Mouse (Mus musculus): ENCODE results near the gene Pgap3. TPM values are rescaled to one million over a fixed set of nuclear protein-coding genes. Genes with fewer than 3 reads are reported as not detected.
"Not testable (repeated sequence)": the region's sequence is repeated elsewhere in the genome, so short reads cannot be mapped to it uniquely, and the experiment has no call there.

Gene Pgap3
- total RNA-seq, 2 experiments from 2014 or later: 8.9 to 9.6 TPM

DNA sequence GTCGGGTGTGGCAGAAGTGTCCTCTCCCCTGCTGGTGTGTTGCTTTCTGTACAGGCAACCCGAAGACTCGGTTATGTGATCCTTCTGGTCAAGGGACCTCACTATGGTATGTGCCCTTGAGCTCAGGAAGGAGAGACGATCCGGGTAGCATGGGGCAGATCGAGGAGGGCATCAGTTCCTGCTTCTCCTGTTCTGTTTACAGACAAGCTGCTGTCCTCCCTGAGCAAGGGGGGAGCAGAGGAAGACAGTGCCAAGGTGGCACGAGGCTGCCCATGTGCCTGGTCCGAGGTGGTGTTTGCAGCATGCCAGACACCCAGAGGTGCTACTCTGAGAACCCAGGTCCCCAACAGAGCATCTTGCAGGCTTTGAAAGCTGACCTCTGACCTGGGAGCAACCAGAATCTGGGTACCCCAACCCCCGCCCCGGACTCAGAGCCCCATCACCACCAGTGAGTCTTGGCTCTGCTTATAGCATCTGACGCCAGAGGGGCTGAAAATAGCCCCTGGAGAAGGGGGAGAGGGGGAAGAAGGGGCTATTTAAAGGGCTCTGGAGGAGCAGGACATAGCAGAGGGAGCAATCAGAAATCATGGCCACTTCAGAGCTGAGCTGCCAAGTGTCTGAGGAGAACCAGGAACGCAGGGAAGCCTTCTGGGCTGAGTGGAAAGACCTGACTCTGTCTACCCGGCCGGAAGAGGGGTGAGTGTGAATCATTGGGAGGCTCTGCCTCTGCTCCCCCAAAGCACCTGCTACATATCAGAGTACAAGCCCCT is 16.8 kb downstream of the Pgap3 start, which contains the start of gene Tcap:
Gene Tcap, plus strand, starts transcription at position 551 of the 770 bp plus-strand sequence.
- no peak for DNase-seq (ENCODE audit: extremely low spot score in 1 of 2, low spot score in 1 of 2)

DNA sequence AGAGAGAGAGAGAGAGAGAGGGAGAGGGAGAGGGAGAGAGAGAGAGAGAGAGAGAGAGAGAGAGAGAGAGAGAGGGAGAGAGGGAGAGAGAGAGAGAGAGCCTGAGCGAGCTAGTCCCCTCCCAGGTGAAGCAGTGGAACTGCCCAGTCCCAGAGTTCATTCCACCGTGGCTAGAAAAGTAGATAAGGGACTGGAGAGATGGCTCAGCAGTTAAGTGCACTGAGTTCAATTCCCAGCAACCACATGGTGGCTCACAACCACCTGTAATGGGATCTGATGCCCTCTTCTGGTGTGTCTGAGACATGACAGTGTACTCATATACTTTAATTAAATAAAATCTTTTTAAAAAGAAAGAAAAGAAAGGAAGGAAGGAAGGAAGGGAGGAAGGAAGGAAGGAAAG is 17.9 kb downstream of the Pgap3 start:
- DNase-seq (ENCODE audit: extremely low spot score in 1 of 2, low spot score in 1 of 2): not testable (repeated sequence)

DNA sequence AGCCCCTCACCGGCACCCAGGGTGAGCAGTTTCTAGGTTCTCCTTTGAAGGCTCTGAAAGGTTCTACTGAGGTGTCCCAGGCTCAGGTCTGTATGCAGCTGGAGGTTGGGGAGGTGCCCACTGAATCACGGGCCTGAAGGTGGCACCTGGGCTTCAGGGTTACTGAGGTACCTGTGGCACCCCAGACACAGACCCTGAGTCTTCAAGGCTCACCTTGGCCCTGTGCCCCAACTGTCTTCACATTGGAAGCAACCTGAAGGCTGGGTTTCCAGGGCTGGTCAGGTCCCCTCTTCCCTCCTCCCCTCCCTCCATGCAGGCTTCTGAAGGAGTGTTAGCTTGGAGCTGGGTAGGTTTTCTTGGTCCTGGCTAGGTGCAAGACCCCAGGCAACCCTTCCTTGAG is 18.6 kb downstream of the Pgap3 start:
- DNase-seq (ENCODE audit: extremely low spot score in 1 of 2, low spot score in 1 of 2): no peak

DNA sequence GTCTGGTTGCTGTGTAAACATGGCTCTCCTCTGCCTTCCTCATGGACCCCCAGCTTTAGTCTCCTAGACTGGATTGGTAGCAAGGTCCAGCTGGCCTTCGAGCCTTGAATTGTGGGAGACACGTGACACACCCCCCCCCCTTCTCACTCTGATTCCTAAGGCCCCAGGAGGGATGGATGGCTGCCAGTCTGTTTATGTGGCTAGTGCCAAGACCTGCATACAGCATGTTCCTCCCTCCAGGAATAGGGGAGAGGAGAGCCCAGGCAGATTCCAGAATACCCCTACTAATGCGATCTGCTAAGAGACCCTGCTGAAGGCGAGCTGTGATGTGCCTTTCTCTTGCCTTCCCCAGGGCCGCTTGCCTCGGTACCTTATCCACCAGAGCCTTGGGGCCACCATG is 20.2 kb downstream of the Pgap3 start:
- DNase-seq (ENCODE audit: extremely low spot score in 1 of 2, low spot score in 1 of 2): no peak

DNA sequence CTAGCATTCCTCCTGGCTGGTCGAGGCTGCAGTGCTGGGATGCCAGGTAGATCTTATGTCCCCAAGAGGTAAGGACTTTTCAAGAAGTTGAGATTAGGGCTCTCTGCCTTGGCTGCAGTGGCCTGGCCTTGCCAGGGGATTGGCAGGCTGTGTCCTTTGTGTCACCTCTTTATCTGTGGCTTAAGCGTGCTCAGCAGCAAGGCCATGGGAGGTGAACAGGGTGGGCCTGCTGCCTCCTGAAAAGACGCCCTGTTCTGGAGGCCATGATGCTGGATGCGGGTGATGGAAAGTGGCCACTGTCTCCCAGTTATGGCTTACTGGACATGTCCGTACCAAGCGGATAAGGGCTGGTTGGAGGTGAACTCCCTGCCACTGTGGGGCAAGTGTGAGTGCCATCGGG is 20.9 kb downstream of the Pgap3 start:
- no peak for DNase-seq (ENCODE audit: extremely low spot score in 1 of 2, low spot score in 1 of 2)

DNA sequence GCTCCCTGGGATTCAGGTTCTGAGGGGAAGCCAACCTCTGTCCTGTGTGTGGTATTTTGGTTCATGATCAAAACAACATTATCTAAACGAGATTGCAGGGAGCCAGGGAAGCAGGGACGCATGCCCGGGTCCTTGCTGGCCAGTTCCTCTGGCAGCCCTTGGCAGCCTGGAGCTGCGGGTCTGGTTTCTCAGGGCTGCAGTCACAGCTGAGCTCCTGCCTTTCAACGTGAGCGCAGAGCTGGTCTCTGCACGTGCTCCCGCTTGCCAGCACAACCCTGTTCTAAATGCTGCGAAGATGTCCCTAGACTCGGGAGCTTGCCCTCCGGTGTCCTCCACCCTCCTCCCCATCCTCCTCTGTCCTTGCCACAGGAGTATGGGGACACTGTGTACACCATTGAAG is 22.5 kb downstream of the Pgap3 start:
- DNase-seq (ENCODE audit: extremely low spot score in 1 of 2, low spot score in 1 of 2): no peak

DNA sequence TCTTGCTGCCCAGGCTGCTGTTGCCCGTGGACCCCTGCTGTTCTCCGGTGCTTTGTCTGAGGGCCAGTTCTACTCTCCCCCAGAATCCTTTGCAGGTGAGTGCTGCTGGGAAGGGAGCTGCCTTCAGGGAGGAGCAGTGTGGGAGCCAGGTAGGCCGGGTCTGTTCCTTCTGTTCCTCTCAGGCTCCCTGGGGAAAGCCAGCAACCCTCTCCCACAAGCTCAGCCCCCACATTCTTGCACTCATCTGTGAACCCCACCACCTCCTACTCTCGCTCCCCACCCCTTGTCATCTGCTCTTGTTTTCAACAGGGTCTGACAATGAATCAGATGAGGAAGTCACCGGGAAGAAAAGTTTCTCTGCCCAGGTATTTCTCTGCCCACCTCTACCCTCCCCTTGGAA is 23.5 kb downstream of the Pgap3 start:
- DNase-seq (ENCODE audit: extremely low spot score in 1 of 2, low spot score in 1 of 2): no peak

DNA sequence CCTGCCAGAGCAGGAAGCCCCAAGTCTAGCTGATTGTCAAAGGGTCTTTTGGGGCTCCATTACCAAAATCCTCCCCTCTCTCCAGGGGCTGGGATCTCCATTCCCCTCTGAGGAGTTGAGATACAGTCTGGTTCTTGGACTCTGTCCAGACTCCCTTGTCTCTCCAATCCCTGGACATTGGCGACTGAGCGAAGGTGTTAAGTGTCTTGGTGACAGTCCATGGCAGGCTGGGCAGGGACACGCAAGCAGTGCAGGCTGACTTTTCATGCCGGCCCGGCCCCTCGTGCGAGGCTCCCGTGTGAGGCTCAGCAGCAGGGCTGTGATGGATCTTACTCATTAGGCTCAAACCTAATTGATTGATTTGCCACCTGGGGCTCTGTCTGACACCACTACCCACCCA is 26.0 kb downstream of the Pgap3 start:
- no peak for DNase-seq (ENCODE audit: extremely low spot score in 1 of 2, low spot score in 1 of 2)

DNA sequence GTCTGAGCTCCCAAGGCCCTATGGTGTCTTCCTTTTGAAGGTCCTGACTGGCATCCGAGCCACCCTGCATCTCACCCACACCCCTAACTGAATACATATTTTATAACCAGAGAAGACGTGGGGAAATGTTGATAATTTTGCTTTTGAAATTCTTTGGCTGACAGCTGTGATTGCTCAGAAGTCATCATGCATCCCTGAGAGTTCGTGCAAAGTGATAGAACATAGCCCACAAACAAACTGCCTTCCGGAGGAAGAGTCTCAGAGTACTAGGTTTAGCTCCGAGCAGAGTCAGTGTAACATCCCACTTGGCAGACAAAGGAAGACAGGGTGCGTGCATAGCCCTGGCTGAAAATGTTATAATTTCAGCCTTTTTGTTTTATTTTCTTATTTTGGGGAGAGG is 27.0 kb downstream of the Pgap3 start:
- DNase-seq (ENCODE audit: extremely low spot score in 1 of 2, low spot score in 1 of 2): no peak

DNA sequence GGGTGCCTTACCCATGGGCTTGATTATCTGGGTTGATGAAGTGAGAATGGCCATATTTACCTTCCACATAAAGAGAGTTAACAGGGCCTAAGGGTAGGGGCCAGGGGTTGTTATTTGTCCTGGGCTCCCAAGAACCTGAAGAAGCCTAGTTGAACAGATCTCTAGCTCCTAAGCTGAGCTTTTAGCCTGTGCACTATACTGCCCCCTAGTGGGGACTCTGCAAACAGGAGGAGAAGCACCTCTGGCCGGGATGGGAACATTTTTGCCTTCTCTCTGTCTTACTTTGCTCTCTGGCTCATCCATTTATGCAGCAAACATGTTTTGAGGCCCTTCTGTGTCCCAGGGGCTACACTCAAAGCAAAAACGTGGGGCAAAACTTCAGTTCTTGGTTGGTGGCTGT is 27.9 kb downstream of the Pgap3 start:
- peak in 1 of 2 experiments; percentile 66 for DNase-seq (ENCODE audit: extremely low spot score in 1 of 2, low spot score in 1 of 2)

DNA sequence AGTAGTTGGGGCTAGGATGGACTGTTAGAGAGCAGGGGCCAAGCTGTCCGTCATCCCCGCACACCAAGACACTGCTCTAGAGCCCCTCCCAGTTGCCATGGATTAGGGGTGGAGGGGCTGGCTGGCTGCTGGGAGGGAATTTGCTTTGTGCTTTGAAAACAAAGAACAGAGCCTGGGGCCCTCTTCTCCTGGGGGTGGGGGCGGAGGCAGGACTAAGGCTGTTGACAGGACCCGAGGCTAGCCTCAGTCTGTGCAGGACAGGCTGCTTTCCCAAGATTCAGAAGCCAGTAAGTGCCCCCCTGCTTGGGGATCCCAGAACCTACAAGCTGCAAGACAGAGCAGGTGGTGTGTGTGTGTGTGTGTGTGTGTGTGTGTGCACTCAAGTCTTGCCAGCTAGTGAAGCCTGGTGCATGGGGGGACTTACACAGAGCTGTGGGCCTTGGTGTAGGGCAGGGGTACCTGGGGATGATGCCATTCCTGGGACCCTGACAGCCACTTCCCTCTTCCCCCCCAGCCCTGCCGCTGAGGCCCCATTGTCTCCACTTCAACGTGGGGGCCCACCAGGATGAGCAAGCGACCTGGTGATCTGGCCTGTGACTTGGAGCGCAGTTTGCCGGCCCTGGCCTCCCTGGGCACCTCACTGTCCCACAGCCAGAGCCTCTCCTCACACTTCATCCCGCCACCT is 28.6 kb downstream of the Pgap3 start:
- DNase-seq (ENCODE audit: extremely low spot score in 1 of 2, low spot score in 1 of 2): no peak

DNA sequence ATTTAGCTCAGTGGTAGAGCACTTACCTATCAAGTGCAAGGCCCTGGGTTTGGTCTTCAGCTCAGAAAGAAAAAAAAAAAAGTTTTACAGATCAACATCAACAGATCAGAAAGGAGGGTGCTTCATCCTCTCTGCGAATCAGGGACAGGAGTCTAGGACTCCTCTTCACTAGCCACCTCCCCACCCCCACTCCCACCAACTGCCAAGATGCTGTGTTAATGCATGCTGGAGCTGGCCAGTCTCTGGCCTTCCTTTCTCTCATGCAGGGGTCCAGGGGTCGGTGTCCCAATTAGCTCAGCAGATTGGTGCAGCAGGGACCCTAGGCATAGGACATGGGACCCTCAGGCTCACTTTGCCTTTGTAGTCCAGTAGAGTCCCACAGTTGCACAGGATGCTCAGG is 29.7 kb downstream of the Pgap3 start:
- DNase-seq (ENCODE audit: extremely low spot score in 1 of 2, low spot score in 1 of 2): no peak

DNA sequence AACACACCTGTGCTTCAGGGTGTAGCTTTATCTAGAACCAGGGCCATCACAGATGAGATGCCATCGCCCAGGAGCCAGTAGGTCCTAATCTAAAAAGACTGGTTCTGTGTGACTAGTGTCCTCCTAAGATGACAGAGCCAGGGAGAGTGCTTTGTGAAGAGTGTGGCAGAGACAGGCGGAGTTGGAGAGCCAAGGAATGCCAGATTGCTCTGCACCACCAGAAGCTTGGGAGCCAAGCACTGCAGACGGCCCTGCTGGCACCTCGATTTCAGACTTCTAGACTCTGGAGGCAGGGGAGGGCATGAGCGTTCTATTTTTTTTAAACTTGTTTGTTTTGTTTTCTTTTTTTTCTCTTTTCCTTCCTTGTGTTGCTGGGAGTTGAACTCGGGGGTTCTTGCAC is 31.0 kb downstream of the Pgap3 start:
- DNase-seq (ENCODE audit: extremely low spot score in 1 of 2, low spot score in 1 of 2): no peak

DNA sequence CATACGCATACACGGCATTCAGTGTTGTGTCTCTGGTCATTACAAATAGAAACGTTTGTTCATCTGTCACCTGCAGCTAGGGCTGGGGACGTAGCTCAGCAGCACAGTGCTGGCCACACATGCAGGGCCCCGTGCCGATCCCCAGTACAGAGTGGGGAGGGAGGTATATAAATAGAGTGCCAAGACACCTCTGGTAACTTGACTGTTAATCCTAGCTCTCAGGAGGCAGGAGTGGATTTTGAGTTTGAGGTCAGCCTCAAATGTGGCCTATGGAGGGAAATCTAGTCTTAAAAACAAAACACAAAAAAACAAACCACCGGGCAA is 32.5 kb downstream of the Pgap3 start:
- no peak for DNase-seq (ENCODE audit: extremely low spot score in 1 of 2, low spot score in 1 of 2)

DNA sequence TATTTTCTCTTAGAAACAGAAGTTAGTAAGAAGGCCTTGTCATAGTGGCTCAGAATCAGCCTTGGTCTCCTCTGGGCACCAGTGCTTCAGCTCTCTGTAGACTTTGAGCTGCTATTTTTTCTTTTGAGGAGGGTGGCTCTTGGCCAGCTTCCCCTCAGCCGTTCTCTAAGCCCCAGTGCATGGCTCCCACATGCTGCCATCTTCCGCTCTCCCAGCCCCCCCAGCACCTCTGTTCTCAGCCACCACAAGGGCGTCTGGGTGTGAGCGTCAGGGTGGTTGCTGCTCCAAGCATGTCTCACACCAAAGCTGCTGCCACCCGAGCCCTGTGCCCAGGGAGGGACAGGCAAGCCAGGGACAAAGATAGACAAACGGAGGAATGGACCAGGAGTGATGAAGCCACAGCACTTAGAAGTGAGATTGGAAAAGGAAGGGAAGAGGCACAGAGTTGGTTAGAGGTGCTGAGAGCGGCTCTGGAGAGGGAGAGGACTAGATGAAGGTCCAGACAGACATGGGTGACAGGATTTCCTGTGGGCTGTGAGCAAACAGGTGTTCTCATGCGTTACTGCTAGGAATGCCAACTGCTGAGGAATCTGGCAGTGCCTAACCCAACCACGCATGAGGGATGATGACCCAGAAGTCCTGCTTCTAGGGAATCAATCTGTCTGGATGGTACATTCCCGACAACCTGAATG is 33.0 kb downstream of the Pgap3 start:
- no peak for DNase-seq (ENCODE audit: extremely low spot score in 1 of 2, low spot score in 1 of 2)

DNA sequence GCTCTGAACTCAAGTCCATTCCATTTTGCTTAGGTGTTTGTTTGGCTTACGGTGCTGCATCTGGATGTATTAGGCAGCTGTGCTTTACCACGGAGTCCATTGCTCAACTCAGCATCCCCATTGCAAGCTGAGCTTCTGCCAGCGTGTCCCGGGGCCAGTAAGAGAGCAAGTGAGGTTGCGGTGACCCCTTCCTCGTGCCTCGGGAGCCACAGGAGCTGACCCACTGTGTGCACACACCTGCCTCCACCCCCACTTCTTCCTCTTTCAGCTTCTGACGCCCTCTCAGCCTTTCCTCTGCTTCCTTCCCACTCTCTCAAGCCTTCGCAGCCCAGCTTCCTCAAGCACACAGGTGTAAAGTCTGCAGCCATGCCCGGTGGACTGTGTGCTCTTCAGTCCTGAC is 34.0 kb downstream of the Pgap3 start:
- no peak for DNase-seq (ENCODE audit: extremely low spot score in 1 of 2, low spot score in 1 of 2)

DNA sequence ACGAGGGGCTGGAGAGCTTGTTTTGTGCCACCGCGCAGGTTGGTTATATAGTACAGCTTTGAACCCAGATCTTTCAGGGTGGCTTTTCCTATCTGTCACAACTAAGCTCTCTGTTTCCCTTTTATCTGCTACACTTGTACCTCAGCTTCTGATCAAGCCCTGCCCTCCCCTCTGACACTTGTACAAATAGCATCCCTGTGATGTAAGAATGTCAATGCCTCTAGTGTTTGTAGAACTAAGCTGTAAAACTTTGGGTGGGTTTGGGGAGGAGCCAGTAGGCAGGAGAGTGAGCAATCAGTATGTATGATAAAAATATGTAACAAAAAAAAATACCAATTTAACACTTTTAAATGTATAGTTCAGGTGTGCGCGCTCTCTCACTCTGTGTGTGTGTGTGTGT is 35.9 kb downstream of the Pgap3 start:
- no peak for DNase-seq (ENCODE audit: extremely low spot score in 1 of 2, low spot score in 1 of 2)

DNA sequence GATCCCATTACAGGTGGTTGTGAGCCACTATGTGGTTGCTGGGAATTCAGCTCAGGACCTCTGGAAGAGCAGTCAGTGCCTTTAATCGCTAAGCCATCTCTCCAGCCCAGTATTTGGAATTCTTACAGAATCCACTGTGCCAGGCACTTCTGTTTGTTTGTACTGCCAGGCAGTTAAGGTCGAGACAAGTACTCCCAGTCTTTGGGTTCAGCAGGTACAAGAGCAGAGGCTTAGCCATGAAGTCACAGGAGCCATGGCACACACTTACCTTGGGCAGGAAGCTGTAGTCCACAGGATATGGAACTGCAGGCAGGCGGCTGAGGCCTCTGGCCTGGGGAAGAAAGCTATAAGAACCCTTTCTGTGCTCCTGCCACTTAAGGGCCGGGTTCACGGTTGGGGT is 36.5 kb downstream of the Pgap3 start:
- DNase-seq (ENCODE audit: extremely low spot score in 1 of 2, low spot score in 1 of 2): no peak

DNA sequence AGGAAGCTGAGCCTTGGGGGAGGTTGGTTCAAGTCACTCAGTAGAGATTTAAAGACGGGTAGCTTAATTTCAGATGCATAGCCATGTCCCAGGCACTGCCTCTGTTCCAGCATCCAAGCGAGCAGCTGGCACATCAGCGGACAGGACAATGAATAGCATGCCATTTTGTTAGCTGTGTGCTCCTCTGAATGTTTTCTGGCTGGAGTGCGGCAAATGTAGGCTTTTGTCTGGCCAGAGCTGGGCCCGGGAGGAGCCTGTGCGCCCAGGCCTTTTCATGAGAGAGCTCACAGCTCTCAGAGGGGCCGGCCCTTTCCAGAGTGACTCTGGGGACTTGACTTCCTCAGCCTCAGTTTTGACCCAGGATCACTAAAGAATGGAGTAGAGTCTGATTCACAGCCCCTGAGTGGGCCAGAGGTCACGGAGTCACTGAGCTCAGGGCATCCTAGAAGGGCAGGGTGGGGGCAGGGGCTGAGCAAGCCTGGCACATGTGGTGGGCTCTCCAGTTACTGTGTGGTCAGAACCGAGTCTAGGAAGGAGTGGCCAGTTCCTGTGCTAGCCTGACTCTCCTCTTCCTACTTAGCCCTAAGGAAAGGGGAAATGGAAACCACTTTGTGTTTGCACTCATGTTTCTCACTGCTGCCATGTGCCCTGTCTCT is 39.3 kb downstream of the Pgap3 start:
- no peak for DNase-seq (ENCODE audit: extremely low spot score in 1 of 2, low spot score in 1 of 2)

DNA sequence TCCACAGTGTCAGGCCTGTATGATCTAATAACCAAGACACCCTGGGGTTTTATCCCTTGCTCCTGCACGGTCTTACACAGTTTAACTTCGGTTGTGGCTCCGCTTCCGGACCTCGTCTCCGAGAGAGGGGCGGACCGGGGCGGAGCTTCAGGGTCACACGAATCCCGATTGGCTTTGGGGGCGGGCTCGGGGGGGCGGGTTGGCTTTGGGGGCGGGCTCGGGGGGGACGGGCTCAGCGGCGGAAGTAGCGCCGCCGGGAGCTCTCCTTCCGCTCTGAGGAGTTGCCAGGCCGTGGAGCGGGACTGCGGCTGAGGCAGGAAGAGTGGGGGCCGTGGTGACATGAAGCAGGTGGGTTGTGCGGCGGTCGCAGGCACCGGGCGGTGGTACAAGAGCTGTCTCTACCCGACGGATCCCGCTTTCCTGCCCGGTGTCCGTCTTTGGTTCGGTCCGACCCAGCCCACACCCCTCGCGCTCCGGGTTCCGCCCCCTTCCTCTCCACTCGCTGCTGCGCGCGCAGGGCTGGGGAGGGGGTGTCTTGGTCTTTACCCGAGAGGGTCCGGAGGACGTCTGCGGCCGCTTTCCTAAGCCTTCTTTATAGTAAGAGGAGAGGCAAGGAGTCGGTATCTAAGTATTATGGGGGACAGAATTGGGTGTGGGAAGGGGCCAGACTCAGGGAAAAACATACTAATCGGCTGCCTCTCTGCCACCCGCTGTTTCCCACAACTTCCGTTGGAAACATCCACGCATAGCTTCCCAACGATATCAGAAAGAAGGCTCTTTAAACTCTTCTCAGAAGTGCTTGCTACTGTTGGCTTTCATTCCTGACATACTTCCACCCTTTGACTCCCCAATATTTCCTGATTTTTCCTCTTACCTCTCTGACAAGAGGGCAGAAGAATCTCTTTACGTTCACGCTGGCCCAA is 41.9 kb downstream of the Pgap3 start, which contains the start of gene Stard3:
Gene Stard3, plus strand, starts transcription at position 208 of the 923 bp plus-strand sequence.
- peak; percentile 75 to 77 for DNase-seq (ENCODE audit: extremely low spot score in 1 of 2, low spot score in 1 of 2)

All from layer of hippocampus, postnatal 25 days (tissue).